Mouse (Mus musculus): ENCODE measurements around the gene Edc3.

DNA sequence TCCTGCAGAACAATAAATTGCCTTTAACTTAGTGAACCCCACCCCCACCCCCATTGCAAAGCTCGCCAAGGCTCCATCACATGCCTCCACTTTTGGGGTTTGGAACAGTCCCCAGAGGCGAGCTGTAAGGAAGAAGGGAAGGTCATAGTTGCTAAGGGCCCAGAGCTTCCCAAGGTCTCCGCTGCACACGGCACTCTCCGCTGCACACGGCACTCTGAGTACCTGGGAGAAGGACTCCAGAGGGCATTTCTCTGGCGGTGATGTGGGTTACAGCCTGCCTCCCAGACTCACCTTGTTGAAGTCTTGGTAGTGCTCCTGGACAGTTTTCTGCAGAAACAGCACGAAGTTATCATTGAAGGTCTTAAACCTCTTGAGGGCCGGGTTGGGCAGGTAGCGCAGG lies 26.9 kb upstream of the Edc3 start:
- TF ChIP-seq CTCF (IDR thresholded peaks at IDR 0.05; ENCODE audit: control insufficient read depth, insufficient read depth, insufficient replicate concordance, low read depth, low read length) (no peak), POLR2A (IDR thresholded peaks at IDR 0.05; ENCODE audit: control insufficient read depth, low read depth, low read length) (no peak)

Data from testis, adult 2 months (tissue).